Mouse (Mus musculus): ENCODE measurements around the gene Dnaaf2. TPM values are rescaled to one million over a fixed set of nuclear protein-coding genes. Genes with fewer than 3 reads are reported as not detected.
A peak's percentile ranks its signal among the peaks of the same experiment; 100 is the strongest.

Dnaaf2 gene
- polyA plus RNA-seq, 1 experiment from 2014 or later: 14.2 TPM

DNA sequence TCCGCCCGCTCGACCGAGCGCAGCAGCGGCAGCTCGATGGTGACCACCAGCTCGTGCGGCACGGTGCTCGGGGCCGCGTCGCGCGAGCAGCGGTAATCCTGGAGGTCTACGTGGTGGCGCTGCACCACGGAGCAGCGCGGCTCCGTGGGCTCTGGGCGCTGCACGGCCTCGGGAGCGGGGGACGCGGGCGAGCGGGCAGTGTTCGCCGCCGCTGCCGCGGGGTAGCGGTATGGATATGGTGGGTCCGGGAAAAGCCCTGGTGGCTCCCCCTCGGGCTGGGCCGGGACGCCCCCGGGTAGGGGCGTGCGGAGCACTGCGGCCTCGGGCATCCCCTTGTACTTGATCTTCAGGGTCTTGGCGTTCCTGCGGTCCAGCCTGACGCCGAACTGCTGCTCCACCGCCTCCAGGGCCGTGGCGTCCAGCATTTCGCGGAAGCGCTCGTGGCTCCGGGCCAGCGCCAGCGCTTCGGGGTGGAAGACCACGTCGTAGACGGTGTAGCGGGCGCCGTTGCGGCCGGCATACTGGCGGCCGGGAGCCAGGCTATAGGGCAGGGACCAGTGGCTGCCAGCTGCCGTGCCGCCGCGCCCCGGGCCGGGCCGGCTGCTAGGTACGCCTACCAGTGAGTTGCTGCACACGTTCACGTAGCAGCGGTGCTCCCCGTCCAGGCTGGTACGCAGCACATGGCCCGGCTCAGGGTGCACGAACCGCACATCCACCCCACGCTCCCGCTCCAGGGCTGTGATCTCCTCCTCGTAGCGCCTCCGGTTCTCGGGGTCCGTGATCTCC lies 658 bp downstream of the Dnaaf2 start:
- H3K36me3 ChIP-seq: peaks cover 21% of the 10 kb centered on the region; the same call in 1 of the 2 replicates
- peak overlapping the region; percentile 88 for H3K4me2 ChIP-seq (replicated peaks)
- peak overlapping the region; percentile 91 for H3K27ac ChIP-seq (replicated peaks)
- ATAC-seq (ENCODE audit: insufficient number of reproducible peaks, low FRiP score, low TSS enrichment, low read depth): peak; percentile 68
- H3K4me3 ChIP-seq (replicated peaks): peak overlapping the region; percentile 74
- peaks cover 25% of the 10 kb centered on the region for H3K4me1 ChIP-seq
- WGBS: under 1% methylated on average over 94 of the region's 94 CpGs
- peak overlapping the region; percentile 79 for H3K9ac ChIP-seq
- no peaks in the 10 kb centered on the region for H3K27me3 ChIP-seq
- no peaks in the 10 kb centered on the region for H3K9me3 ChIP-seq (replicated peaks)

GRCm38 (mm10) chr12:69196444-69197377 lies 1.5 kb downstream of the Dnaaf2 start, which contains the start of gene Gm49383:
Gene Gm49383, minus strand, starts transcription at chr12:69197104.
- Histone ChIP-seq H3K27ac (replicated peaks) (peak within 1 kb of the TSS; percentile 91), H3K4me2 (replicated peaks) (peak within 1 kb of the TSS; percentile 88), H3K4me3 (replicated peaks) (peak within 1 kb of the TSS; percentile 74), H3K36me3 (peaks cover 14% of the 10 kb centered on the region; the same call in 1 of the 2 replicates), H3K9ac (peak within 1 kb of the TSS; percentile 79), H3K4me1 (peaks cover 25% of the 10 kb centered on the region), H3K9me3 (replicated peaks) (no peaks in the 10 kb centered on the region), H3K27me3 (no peaks in the 10 kb centered on the region)
- under 1% methylated on average over 75 of the region's 75 CpGs for WGBS
- peak; percentile 83 for ATAC-seq (ENCODE audit: insufficient number of reproducible peaks, low FRiP score, low TSS enrichment, low read depth)

DNA sequence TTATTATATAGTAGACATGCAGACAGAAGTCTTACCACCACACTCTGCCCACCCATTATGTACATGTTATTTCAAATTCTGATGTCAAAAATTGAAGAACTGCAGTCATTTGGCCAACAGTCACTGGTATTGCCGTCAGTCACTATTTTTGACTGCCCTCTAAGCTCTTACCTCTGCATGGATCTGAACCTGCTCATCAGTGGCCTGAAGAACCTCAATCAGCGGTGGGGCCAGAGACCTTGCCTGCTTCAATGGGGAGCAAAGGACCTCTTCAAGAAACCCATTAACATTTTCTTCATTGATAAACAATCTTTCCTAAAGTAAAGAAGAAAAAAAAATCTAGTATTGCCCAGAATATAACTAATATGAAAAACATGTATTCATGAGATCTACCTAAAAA lies 5.6 kb downstream of the Dnaaf2 start:
- Histone ChIP-seq H3K9ac (no peak overlapping the region), H3K9me3 (replicated peaks) (no peaks in the 10 kb centered on the region), H3K4me1 (peaks cover 8% of the 10 kb centered on the region; the same call in 1 of the 2 replicates), H3K27me3 (no peaks in the 10 kb centered on the region), H3K27ac (replicated peaks) (no peak overlapping the region), H3K4me2 (replicated peaks) (no peak overlapping the region), H3K4me3 (replicated peaks) (no peak overlapping the region), H3K36me3 (peaks cover 21% of the 10 kb centered on the region; the same call in 1 of the 2 replicates)
- no peak for ATAC-seq (ENCODE audit: insufficient number of reproducible peaks, low FRiP score, low TSS enrichment, low read depth)
- 88% methylated on average over 2 of the region's 2 CpGs for WGBS

DNA sequence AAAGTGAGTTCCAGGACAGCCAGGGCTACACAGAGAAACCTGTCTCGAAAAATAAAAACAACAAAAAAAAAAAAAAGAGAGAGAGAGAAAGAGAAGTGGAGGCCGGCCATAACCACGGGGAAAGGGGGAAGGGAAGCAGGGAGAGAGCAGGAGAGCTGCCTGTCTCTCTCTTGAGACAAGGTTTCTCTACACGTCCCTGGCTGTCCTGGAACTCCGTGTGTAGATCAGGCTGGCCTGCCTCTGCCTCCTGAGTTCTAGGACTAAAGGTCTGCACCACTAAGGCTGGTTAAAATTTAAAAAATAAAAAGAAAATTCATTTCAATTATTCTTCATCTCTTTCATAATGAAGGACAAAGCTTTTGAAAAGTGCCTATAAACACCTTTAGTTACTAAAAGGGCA lies 6.8 kb downstream of the Dnaaf2 start:
- Histone ChIP-seq H3K4me1 (peaks cover 17% of the 10 kb centered on the region), H3K9me3 (replicated peaks) (no peaks in the 10 kb centered on the region), H3K27ac (replicated peaks) (no peak overlapping the region), H3K36me3 (peaks cover 21% of the 10 kb centered on the region; the same call in 1 of the 2 replicates), H3K4me3 (replicated peaks) (no peak overlapping the region), H3K9ac (no peak overlapping the region), H3K4me2 (replicated peaks) (no peak overlapping the region), H3K27me3 (no peaks in the 10 kb centered on the region)
- WGBS: 86% methylated on average over 5 of the region's 5 CpGs
- ATAC-seq (ENCODE audit: insufficient number of reproducible peaks, low FRiP score, low TSS enrichment, low read depth): no peak

GRCm38 (mm10) chr12:69190522-69190921 lies 7.7 kb downstream of the Dnaaf2 start:
- H3K4me3 ChIP-seq (replicated peaks): no peak overlapping the region
- H3K4me1 ChIP-seq: peaks cover 14% of the 10 kb centered on the region
- no peak overlapping the region for H3K27ac ChIP-seq (replicated peaks)
- WGBS: 90% methylated on average over 1 of the region's 1 CpGs
- H3K9me3 ChIP-seq (replicated peaks): no peaks in the 10 kb centered on the region
- no peak overlapping the region for H3K4me2 ChIP-seq (replicated peaks)
- no peak for ATAC-seq (ENCODE audit: insufficient number of reproducible peaks, low FRiP score, low TSS enrichment, low read depth)
- H3K9ac ChIP-seq: no peak overlapping the region
- peaks cover 21% of the 10 kb centered on the region; the same call in 1 of the 2 replicates for H3K36me3 ChIP-seq
- no peaks in the 10 kb centered on the region for H3K27me3 ChIP-seq

DNA sequence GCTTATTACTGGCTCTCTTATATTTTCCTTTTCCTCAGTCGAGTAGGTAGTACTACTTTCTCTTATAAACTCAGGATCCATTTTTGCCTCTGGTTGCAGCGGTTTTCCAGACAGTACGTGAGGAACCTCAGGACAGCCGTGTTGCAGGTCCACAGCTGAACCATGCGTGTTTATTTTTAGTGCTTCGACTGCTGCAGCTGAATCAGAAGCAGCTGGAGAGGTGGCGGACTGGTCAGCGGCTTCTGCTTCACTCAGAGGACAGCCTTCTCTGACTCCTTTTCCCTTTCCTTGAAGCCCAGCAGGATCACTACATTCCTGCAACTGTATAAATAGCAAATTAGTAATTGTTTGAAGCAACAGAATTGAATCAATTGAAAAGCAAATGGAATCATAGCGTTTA lies 8.2 kb downstream of the Dnaaf2 start:
- no peak overlapping the region for H3K4me2 ChIP-seq (replicated peaks)
- no peak overlapping the region for H3K4me3 ChIP-seq (replicated peaks)
- 86% methylated on average over 9 of the region's 9 CpGs for WGBS
- no peak overlapping the region for H3K27ac ChIP-seq (replicated peaks)
- H3K27me3 ChIP-seq: no peaks in the 10 kb centered on the region
- H3K4me1 ChIP-seq: peaks cover 17% of the 10 kb centered on the region
- H3K9ac ChIP-seq: no peak overlapping the region
- H3K9me3 ChIP-seq (replicated peaks): no peaks in the 10 kb centered on the region
- H3K36me3 ChIP-seq: peaks cover 21% of the 10 kb centered on the region; the same call in 1 of the 2 replicates
- no peak for ATAC-seq (ENCODE audit: insufficient number of reproducible peaks, low FRiP score, low TSS enrichment, low read depth)

DNA sequence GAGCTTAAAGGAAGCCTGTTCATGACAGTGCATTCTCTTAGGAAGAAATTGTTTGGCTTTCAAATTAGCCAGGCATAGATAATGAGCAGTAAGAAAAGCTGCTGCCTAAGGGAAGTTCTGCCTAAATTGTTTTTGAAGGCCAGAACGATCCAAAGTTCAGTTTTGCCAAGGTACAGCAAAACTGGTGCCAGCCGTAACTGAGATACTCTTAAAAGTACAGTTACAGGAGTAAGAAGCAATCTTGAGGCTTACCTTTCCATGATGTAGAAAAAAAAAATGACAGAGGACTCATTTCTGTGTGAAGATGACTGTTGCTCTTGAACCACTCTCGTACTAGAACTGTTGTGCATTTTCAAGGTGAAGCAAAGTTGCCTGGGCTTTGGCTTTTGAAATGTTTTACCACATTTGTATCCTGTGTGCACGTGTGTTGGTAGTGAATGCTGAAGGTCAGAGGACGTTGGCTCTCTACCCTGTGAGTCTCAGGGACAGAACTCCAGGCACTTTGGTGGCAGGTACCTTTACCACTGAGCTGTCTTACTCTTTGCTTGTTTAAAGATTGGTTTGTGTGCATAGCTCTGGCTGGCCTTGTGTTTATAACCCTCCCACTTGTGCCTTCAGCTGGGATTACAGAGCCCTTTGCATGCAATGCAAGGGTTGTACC lies 11.3 kb downstream of the Dnaaf2 start:
- Histone ChIP-seq H3K27ac (replicated peaks) (no peak overlapping the region), H3K4me1 (peaks cover 23% of the 10 kb centered on the region), H3K9me3 (replicated peaks) (no peaks in the 10 kb centered on the region), H3K4me2 (replicated peaks) (no peak overlapping the region), H3K9ac (no peak overlapping the region), H3K36me3 (peaks cover 24% of the 10 kb centered on the region), H3K4me3 (replicated peaks) (no peak overlapping the region), H3K27me3 (no peaks in the 10 kb centered on the region)
- no peak for ATAC-seq (ENCODE audit: insufficient number of reproducible peaks, low FRiP score, low TSS enrichment, low read depth)
- WGBS: 62% methylated on average over 5 of the region's 5 CpGs

GRCm38 (mm10) chr12:69185371-69185770 lies 12.9 kb downstream of the Dnaaf2 start:
- ATAC-seq (ENCODE audit: insufficient number of reproducible peaks, low FRiP score, low TSS enrichment, low read depth): no peak
- Histone ChIP-seq H3K4me3 (replicated peaks) (peak overlapping the region; percentile 90), H3K4me2 (replicated peaks) (peak overlapping the region; percentile 90), H3K27me3 (no peaks in the 10 kb centered on the region), H3K27ac (replicated peaks) (no peak overlapping the region), H3K36me3 (peaks cover 23% of the 10 kb centered on the region), H3K9me3 (replicated peaks) (no peaks in the 10 kb centered on the region), H3K9ac (no peak overlapping the region), H3K4me1 (peaks cover 23% of the 10 kb centered on the region)
- 69% methylated on average over 7 of the region's 7 CpGs for WGBS

- no peaks in the 10 kb centered on the region for H3K9me3 ChIP-seq (replicated peaks)
- peak; percentile 58 for ATAC-seq (ENCODE audit: insufficient number of reproducible peaks, low FRiP score, low TSS enrichment, low read depth)
- WGBS: 1% methylated on average over 79 of the region's 86 CpGs
- H3K27ac ChIP-seq (replicated peaks): peak overlapping the region; percentile 91
- peaks cover 15% of the 10 kb centered on the region for H3K36me3 ChIP-seq
- H3K27me3 ChIP-seq: no peaks in the 10 kb centered on the region
- peak overlapping the region; percentile 82 for H3K9ac ChIP-seq
- H3K4me1 ChIP-seq: peaks cover 23% of the 10 kb centered on the region
- peak overlapping the region; percentile 90 for H3K4me3 ChIP-seq (replicated peaks)
- H3K4me2 ChIP-seq (replicated peaks): peak overlapping the region; percentile 90
Measured at GRCm38 (mm10) chr12:69184342-69185295, 13.6 kb downstream of the Dnaaf2 start.

All from embryonic facial prominence, embryonic 15.5 days (tissue).